Mouse (Mus musculus) kidney, adult 2 months (tissue): ENCODE data around the gene Gramd1c. TPM values are rescaled to one million over a fixed set of nuclear protein-coding genes. Genes with fewer than 3 reads are reported as not detected.

ENCODE experiments used
- DNase-seq: peaks from one replicate; pipeline ENCODE4 v3.0.0; 2021
- H3K27ac ChIP-seq: fragments of 200-500 bp; 2 replicates; pipeline ENCODE4 v1.5.1; 2012; ENCODE audit warnings: low read depth, low read length, control low read depth, inconsistent platforms; ENCODE audit not compliant: insufficient read depth
- H3K27me3 ChIP-seq: fragments of 200-500 bp; replicated peaks from 2 replicates; pipeline ENCODE4 v1.6.1; 2012; ENCODE audit warnings: mild to moderate bottlenecking, moderate library complexity, low read length, inconsistent platforms; ENCODE audit not compliant: control insufficient read depth, insufficient read depth
- H3K36me3 ChIP-seq: fragments of 200-500 bp; 2 replicates; pipeline ENCODE4 v1.6.1; 2012; ENCODE audit warnings: mild to moderate bottlenecking, moderate library complexity, low read length, inconsistent platforms; ENCODE audit not compliant: control insufficient read depth, insufficient read depth
- H3K4me1 ChIP-seq: fragments of 200-500 bp; 2 replicates; pipeline ENCODE4 v1.6.1; 2011; ENCODE audit warnings: low read length; ENCODE audit not compliant: control insufficient read depth, insufficient read depth
- H3K4me3 ChIP-seq: fragments of 200-500 bp; 2 replicates; pipeline ENCODE4 v1.5.1; 2011; ENCODE audit warnings: mild to moderate bottlenecking, low read depth, low read length, control low read depth; ENCODE audit not compliant: insufficient read depth
- CTCF ChIP-seq: fragments of 200-500 bp; conservative IDR thresholded peaks from 2 replicates; pipeline ENCODE4 v1.5.1; 2011; ENCODE audit warnings: low read depth, mild to moderate bottlenecking, control low read depth, low read length, moderate library complexity, mixed read lengths; ENCODE audit not compliant: insufficient read depth, insufficient read length
- POLR2A ChIP-seq: fragments of 200-500 bp; IDR thresholded peaks from one replicate; pipeline ENCODE4 v1.6.1; 2011; ENCODE audit warnings: low read depth, low read length, control low read depth
- WGBS: fragments of 180-500 bp; shearing (Covaris S2); methylation state at CpG from one replicate; pipeline ENCODE4 v1.1.7; 2018; 5-methylcytosine and 5-hydroxymethylcytosine counted together
- polyA plus RNA-seq: library from polyadenylated mRNA; depleted of rRNA; stranded (reverse); fragments of >200 nt; gene quantifications from 2 replicates; pipeline ENCODE4 v1.2.3, GENCODE M21; 2012; rRNA removed

The Gramd1c gene
- polyA plus RNA-seq, 1 experiment = 1.3 TPM

GRCm38 (mm10) chr16:43935367-43935766 is 127.8 kb downstream of the Gramd1c start:
- Histone ChIP-seq H3K4me3 (no peak overlapping the region), H3K27me3 (no peaks in the 10 kb centered on the region), H3K27ac (no peak overlapping the region), H3K36me3 (no peaks in the 10 kb centered on the region), H3K4me1 (no peaks in the 10 kb centered on the region)
- WGBS = 62% methylated on average over 3 of the region's 3 CpGs
- DNase-seq = peak; percentile 8
- TF ChIP-seq CTCF (no peak), POLR2A (no peak)

- no peak overlapping the region for H3K27ac ChIP-seq
- DNase-seq = no peak
Measured at GRCm38 (mm10) chr16:43934856-43935255, 128.3 kb downstream of the Gramd1c start.

GRCm38 (mm10) chr16:43933041-43933440 is 130.1 kb downstream of the Gramd1c start:
- no peaks in the 10 kb centered on the region for H3K4me1 ChIP-seq
- no peaks in the 10 kb centered on the region for H3K36me3 ChIP-seq
- no peak for DNase-seq
- no peak overlapping the region for H3K4me3 ChIP-seq
- TF ChIP-seq POLR2A = no peak
- TF ChIP-seq CTCF = no peak
- H3K27ac ChIP-seq = no peak overlapping the region
- 91% methylated on average over 6 of the region's 6 CpGs for WGBS
- no peaks in the 10 kb centered on the region for H3K27me3 ChIP-seq

More at GRCm38 (mm10) chr16:43934856-43935255, 128.3 kb downstream of the Gramd1c start:
- Histone ChIP-seq H3K4me3 (no peak overlapping the region), H3K36me3 (no peaks in the 10 kb centered on the region), H3K4me1 (no peaks in the 10 kb centered on the region), H3K27me3 (no peaks in the 10 kb centered on the region)
- WGBS = 92% methylated on average over 8 of the region's 8 CpGs
- TF ChIP-seq POLR2A (no peak), CTCF (no peak)

GRCm38 (mm10) chr16:43932319-43932718 is 130.8 kb downstream of the Gramd1c start:
- no peak for DNase-seq
- H3K4me1 ChIP-seq = no peaks in the 10 kb centered on the region
- TF ChIP-seq POLR2A = no peak
- TF ChIP-seq CTCF = no peak
- 85% methylated on average over 7 of the region's 7 CpGs for WGBS
- H3K4me3 ChIP-seq = no peak overlapping the region
- no peak overlapping the region for H3K27ac ChIP-seq
- no peaks in the 10 kb centered on the region for H3K36me3 ChIP-seq
- no peaks in the 10 kb centered on the region for H3K27me3 ChIP-seq

- Histone ChIP-seq H3K4me1 (no peaks in the 10 kb centered on the region), H3K27ac (no peak overlapping the region), H3K36me3 (no peaks in the 10 kb centered on the region), H3K4me3 (no peak overlapping the region), H3K27me3 (no peaks in the 10 kb centered on the region)
- no peak for DNase-seq
- WGBS = 64% methylated on average over 3 of the region's 3 CpGs
- TF ChIP-seq POLR2A (no peak), CTCF (no peak)
Measured at GRCm38 (mm10) chr16:43931502-43931901, 131.6 kb downstream of the Gramd1c start.

- no peak overlapping the region for H3K27ac ChIP-seq
- TF ChIP-seq POLR2A (no peak), CTCF (no peak)
- DNase-seq = no peak
- H3K27me3 ChIP-seq = no peaks in the 10 kb centered on the region
- no peaks in the 10 kb centered on the region for H3K4me1 ChIP-seq
- no peak overlapping the region for H3K4me3 ChIP-seq
- H3K36me3 ChIP-seq = no peaks in the 10 kb centered on the region
Measured at GRCm38 (mm10) chr16:43930577-43930976, 132.6 kb downstream of the Gramd1c start.

Other genes with a start within 250 kb of the Gramd1c start
- gene Ccdc191, start 173.5 kb downstream of the Gramd1c start, polyA plus RNA-seq = 2.8 and 4.4 TPM in 2 replicates
- 10.7 and 11.6 TPM in 2 replicates for gene Qtrt2, start 136.5 kb downstream of the Gramd1c start, polyA plus RNA-seq
- gene Zdhhc23, start 83.6 kb downstream of the Gramd1c start, polyA plus RNA-seq = 2.4 and 2.5 TPM in 2 replicates
- 115 and 139 TPM in 2 replicates for gene Atp6v1a, start 76.4 kb upstream of the Gramd1c start, polyA plus RNA-seq
- gene Naa50, start 76.5 kb upstream of the Gramd1c start, polyA plus RNA-seq = 8.8 and 9.3 TPM in 2 replicates
- gene Usf3, start 109.9 kb upstream of the Gramd1c start, polyA plus RNA-seq = 12.6 and 13.2 TPM in 2 replicates